Mouse (Mus musculus) MEL (cell line): ENCODE data around the gene Usp44. TPM values are rescaled to one million over a fixed set of nuclear protein-coding genes. Genes with fewer than 3 reads are reported as not detected.

Experiments used
- DNase-seq: peaks from one replicate; pipeline ENCODE4 v3.0.0; 2011; ENCODE audit warnings: low read depth, low spot score
- H3K27ac ChIP-seq: 2 replicates; pipeline ENCODE4 v1.5.1; 2012; ENCODE audit warnings: low read depth, mild to moderate bottlenecking, control low read depth, low read length, moderate library complexity; ENCODE audit not compliant: control insufficient read depth
- H3K27me3 ChIP-seq, 2 experiments: fragments of 150-350 bp in 1 of 2; sonication (generic) in 1 of 2; 2 replicates each; pipeline ENCODE4 v1.6.1; 2012; ENCODE audit warnings: low read length in 2 of 2, mild to moderate bottlenecking in 2 of 2, improper control_type of control experiment in 1 of 2, moderate library complexity in 1 of 2; ENCODE audit not compliant: insufficient read depth in 2 of 2, control insufficient read depth in 1 of 2
- H3K36me3 ChIP-seq, 2 experiments: 2 replicates each; pipeline ENCODE4 v1.6.1; 2012 to 2014; ENCODE audit warnings: low read length in 2 of 2, improper control_type of control experiment in 1 of 2, inconsistent platforms in 1 of 2, mild to moderate bottlenecking in 1 of 2; ENCODE audit not compliant: insufficient read depth in 2 of 2, control insufficient read depth in 1 of 2
- H3K4me1 ChIP-seq, 2 experiments: fragments of 150-350 bp in 1 of 2; sonication (generic) in 1 of 2; 2 replicates each; pipeline ENCODE4 v1.6.1; 2012; ENCODE audit warnings: low read length in 2 of 2, improper control_type of control experiment in 1 of 2, mild to moderate bottlenecking in 1 of 2; ENCODE audit not compliant: insufficient read depth in 2 of 2, control insufficient read depth in 1 of 2
- H3K4me3 ChIP-seq, 2 experiments: fragments of 150-350 bp in 1 of 2; sonication (generic) in 1 of 2; 2 replicates each; pipeline ENCODE4 v1.5.1; 2012; ENCODE audit warnings: low read depth in 2 of 2, low read length in 2 of 2, mild to moderate bottlenecking in 2 of 2, moderate library complexity in 2 of 2, control low read depth in 1 of 2, improper control_type of control experiment in 1 of 2; ENCODE audit not compliant: control insufficient read depth in 1 of 2, insufficient read depth in 1 of 2
- H3K79me2 ChIP-seq: 2 replicates; pipeline ENCODE4 v1.6.1; 2012; ENCODE audit warnings: mild to moderate bottlenecking, low read length, moderate library complexity; ENCODE audit not compliant: control insufficient read depth, poor library complexity, insufficient read depth
- H3K9ac ChIP-seq: 2 replicates; pipeline ENCODE4 v1.6.1; 2012; ENCODE audit warnings: low read depth, mild to moderate bottlenecking, control low read depth, low read length, moderate library complexity; ENCODE audit not compliant: control insufficient read depth, poor library complexity, severe bottlenecking
- H3K9me3 ChIP-seq: fragments of 150-350 bp; sonication (generic); replicated peaks from 2 replicates; pipeline ENCODE4 v1.6.1; 2012; ENCODE audit warnings: mild to moderate bottlenecking, low read length, improper control_type of control experiment, moderate library complexity; ENCODE audit not compliant: insufficient read depth
- BHLHE40 ChIP-seq: IDR thresholded peaks from 2 replicates; pipeline ENCODE4 v1.6.1; 2012; ENCODE audit warnings: low read depth, mild to moderate bottlenecking, inconsistent platforms, low read length, improper control_type of control experiment, borderline replicate concordance
- CHD1 ChIP-seq: IDR thresholded peaks from 2 replicates; pipeline ENCODE4 v1.6.1; 2012; ENCODE audit warnings: low read depth, mild to moderate bottlenecking, inconsistent platforms, low read length, improper control_type of control experiment
- CHD2 ChIP-seq: IDR thresholded peaks from 2 replicates; pipeline ENCODE4 v1.6.1; 2011; ENCODE audit warnings: low read length, improper control_type of control experiment
- CTCF ChIP-seq, 3 experiments: IDR thresholded peaks in 2 of 3; conservative IDR thresholded peaks in 1 of 3; 2 replicates each; pipeline ENCODE4 v1.5.1; 2011 to 2012; ENCODE audit warnings: low read length in 3 of 3, low read depth in 2 of 3, mild to moderate bottlenecking in 2 of 3, improper control_type of control experiment in 1 of 3, inconsistent platforms in 1 of 3, mixed read lengths in 1 of 3, moderate library complexity in 1 of 3; ENCODE audit not compliant: control insufficient read depth in 1 of 3, insufficient read depth in 1 of 3, poor library complexity in 1 of 3, severe bottlenecking in 1 of 3
- E2F4 ChIP-seq: IDR thresholded peaks from 2 replicates; pipeline ENCODE4 v1.6.1; 2011; ENCODE audit warnings: low read depth, low read length, improper control_type of control experiment, borderline replicate concordance
- ELF1 ChIP-seq: IDR thresholded peaks from 2 replicates; pipeline ENCODE4 v1.6.1; 2014; ENCODE audit warnings: low read depth, mild to moderate bottlenecking, inconsistent platforms, low read length, improper control_type of control experiment, moderate library complexity
- EP300 ChIP-seq, 2 experiments: IDR thresholded peaks; 2 replicates each; pipeline ENCODE4 v1.6.1; 2011; ENCODE audit warnings: improper control_type of control experiment in 2 of 2, low read length in 2 of 2, low read depth in 1 of 2, mild to moderate bottlenecking in 1 of 2
- GABPA ChIP-seq: IDR thresholded peaks from 2 replicates; pipeline ENCODE4 v1.6.1; 2012; ENCODE audit warnings: low read depth, mild to moderate bottlenecking, inconsistent platforms, low read length, improper control_type of control experiment, moderate library complexity
- GATA1 ChIP-seq: IDR thresholded peaks from 2 replicates; pipeline ENCODE4 v1.6.1; 2011; ENCODE audit warnings: low read depth, low read length, improper control_type of control experiment
- HCFC1 ChIP-seq: IDR thresholded peaks from 2 replicates; pipeline ENCODE4 v1.6.1; 2012; ENCODE audit warnings: low read depth, mild to moderate bottlenecking, inconsistent platforms, low read length, improper control_type of control experiment, moderate library complexity
- JUND ChIP-seq: IDR thresholded peaks from 2 replicates; pipeline ENCODE4 v1.6.1; 2011; ENCODE audit warnings: low read depth, mild to moderate bottlenecking, improper control_type of control experiment, low read length
- MAFK ChIP-seq: IDR thresholded peaks from 2 replicates; pipeline ENCODE4 v1.6.1; 2011; ENCODE audit warnings: low read depth, mild to moderate bottlenecking, low read length, improper control_type of control experiment, borderline replicate concordance
- MAX ChIP-seq: IDR thresholded peaks from 2 replicates; pipeline ENCODE4 v1.6.1; 2011; ENCODE audit warnings: low read length, improper control_type of control experiment
- MAZ ChIP-seq: IDR thresholded peaks from 2 replicates; pipeline ENCODE4 v1.6.1; 2012; ENCODE audit warnings: low read depth, mild to moderate bottlenecking, inconsistent platforms, low read length, improper control_type of control experiment
- MEF2A ChIP-seq: IDR thresholded peaks from 2 replicates; pipeline ENCODE4 v1.6.1; 2014; ENCODE audit warnings: low read depth, mild to moderate bottlenecking, inconsistent platforms, low read length, improper control_type of control experiment; ENCODE audit not compliant: poor library complexity, insufficient replicate concordance, severe bottlenecking; ENCODE audit errors: extremely low read depth
- MXI1 ChIP-seq: IDR thresholded peaks from 2 replicates; pipeline ENCODE4 v1.6.1; 2011; ENCODE audit warnings: mild to moderate bottlenecking, low read depth, low read length, improper control_type of control experiment
- MYB ChIP-seq: IDR thresholded peaks from 2 replicates; pipeline ENCODE4 v1.6.1; 2011; ENCODE audit warnings: mild to moderate bottlenecking, low read depth, low read length, improper control_type of control experiment
- MYC ChIP-seq: IDR thresholded peaks from 2 replicates; pipeline ENCODE4 v1.6.1; 2011; ENCODE audit warnings: low read depth, mild to moderate bottlenecking, low read length, improper control_type of control experiment, moderate library complexity
- NELFE ChIP-seq: IDR thresholded peaks from 2 replicates; pipeline ENCODE4 v1.6.1; 2011; ENCODE audit warnings: low read depth, low read length, improper control_type of control experiment
- NRF1 ChIP-seq: IDR thresholded peaks from 2 replicates; pipeline ENCODE4 v1.6.1; 2014; ENCODE audit warnings: low read depth, mild to moderate bottlenecking, inconsistent platforms, low read length, improper control_type of control experiment, moderate library complexity; ENCODE audit not compliant: poor library complexity, insufficient read depth, severe bottlenecking
- POLR2A ChIP-seq, 2 experiments: IDR thresholded peaks; 2 replicates each; pipeline ENCODE4 v1.6.1; 2011 to 2012; ENCODE audit warnings: low read length in 2 of 2, mild to moderate bottlenecking in 2 of 2, control low read depth in 1 of 2, improper control_type of control experiment in 1 of 2, low read depth in 1 of 2, moderate library complexity in 1 of 2; ENCODE audit not compliant: control insufficient read depth in 1 of 2, insufficient read depth in 1 of 2, poor library complexity in 1 of 2
- POLR2AphosphoS5 ChIP-seq: IDR thresholded peaks from 2 replicates; pipeline ENCODE4 v1.6.1; 2012; ENCODE audit warnings: low read depth, borderline replicate concordance, mild to moderate bottlenecking, inconsistent platforms, low read length, moderate library complexity, mixed read lengths
- RAD21 ChIP-seq: IDR thresholded peaks from 2 replicates; pipeline ENCODE4 v1.6.1; 2011; ENCODE audit warnings: mild to moderate bottlenecking, low read depth, low read length, improper control_type of control experiment
- RCOR1 ChIP-seq: IDR thresholded peaks from 2 replicates; pipeline ENCODE4 v1.6.1; 2012; ENCODE audit warnings: low read depth, mild to moderate bottlenecking, inconsistent platforms, low read length, improper control_type of control experiment
- SIN3A ChIP-seq: IDR thresholded peaks from 2 replicates; pipeline ENCODE4 v1.6.1; 2012; ENCODE audit warnings: low read length, improper control_type of control experiment, inconsistent platforms
- SMC3 ChIP-seq: IDR thresholded peaks from 2 replicates; pipeline ENCODE4 v1.6.1; 2011; ENCODE audit warnings: low read depth, low read length, improper control_type of control experiment
- TBP ChIP-seq: IDR thresholded peaks from 2 replicates; pipeline ENCODE4 v1.8.0; 2011; ENCODE audit warnings: low read depth, low read length, improper control_type of control experiment
- TCF12 ChIP-seq: IDR thresholded peaks from 2 replicates; pipeline ENCODE4 v1.6.1; 2014; ENCODE audit warnings: low read depth, mild to moderate bottlenecking, inconsistent platforms, low read length, improper control_type of control experiment, moderate library complexity
- UBTF ChIP-seq: IDR thresholded peaks from 2 replicates; pipeline ENCODE4 v1.6.1; 2012; ENCODE audit warnings: low read depth, mild to moderate bottlenecking, inconsistent platforms, low read length, improper control_type of control experiment, moderate library complexity, borderline replicate concordance; ENCODE audit not compliant: insufficient read depth
- USF1 ChIP-seq: IDR thresholded peaks from 2 replicates; pipeline ENCODE4 v1.6.1; 2014; ENCODE audit warnings: low read depth, mild to moderate bottlenecking, inconsistent platforms, low read length, improper control_type of control experiment, moderate library complexity
- ZKSCAN1 ChIP-seq: IDR thresholded peaks from 2 replicates; pipeline ENCODE4 v1.6.1; 2012; ENCODE audit warnings: low read depth, mild to moderate bottlenecking, inconsistent platforms, low read length, improper control_type of control experiment, moderate library complexity
- ZMIZ1 ChIP-seq: IDR thresholded peaks from 2 replicates; pipeline ENCODE4 v1.6.1; 2012; ENCODE audit warnings: low read depth, mild to moderate bottlenecking, inconsistent platforms, low read length, improper control_type of control experiment, moderate library complexity
- ZNF384 ChIP-seq: IDR thresholded peaks from 2 replicates; pipeline ENCODE4 v1.6.1; 2012; ENCODE audit warnings: low read depth, mild to moderate bottlenecking, inconsistent platforms, low read length, improper control_type of control experiment
- polyA plus RNA-seq, 2 experiments: library from polyadenylated mRNA; stranded (reverse) in 1 of 2; unstranded in 1 of 2; fragments of >175 nt in 1 of 2; fragments of >200 nt in 1 of 2; gene quantifications; 2 replicates each; pipeline versions ENCODE4 v1.2.1 to v1.2.4; 2012; ENCODE audit warnings: low replicate concordance in 2 of 2, low read depth in 1 of 2; ENCODE audit not compliant: insufficient read length in 2 of 2, insufficient read depth in 1 of 2, missing spikeins in 1 of 2
- total RNA-seq: library from RNA; depleted of rRNA; stranded (reverse); fragments of 300-350 nt; gene quantifications from 2 replicates; pipeline ENCODE4 v1.2.3, GENCODE M21; 2012

Usp44 gene
- total and polyA plus RNA-seq, 3 experiments = 0.12 to 1.4 TPM; not detected in 1

GRCm38 (mm10) chr10:93885839-93886477, 54.6 kb downstream of the Usp44 start (continued):
- no peak for TF ChIP-seq ZMIZ1
- no peak for TF ChIP-seq ZKSCAN1
- no peak for TF ChIP-seq ELF1
- TF ChIP-seq MEF2A = no peak
- TF ChIP-seq CHD2 = no peak; the same call in 1 of the 2 replicates
- no peak for TF ChIP-seq NELFE
- TF ChIP-seq POLR2AphosphoS5 = no peak
- TF ChIP-seq CHD1 = no peak
- peak; percentile 96 for TF ChIP-seq BHLHE40
- no peak for TF ChIP-seq TBP
- peak; percentile 48; the same call in 1 of the 2 replicates for TF ChIP-seq HCFC1
- no peak for TF ChIP-seq CTCF (IDR thresholded peaks at IDR 0.05 in 2 of 3, conservative IDR thresholded peaks at IDR 0.05 in 1 of 3; ENCODE audit: control insufficient read depth in 1 of 3, insufficient read depth in 1 of 3, low read depth in 2 of 3, low read length in 3 of 3, poor library complexity in 1 of 3, severe bottlenecking in 1 of 3)
- TF ChIP-seq TCF12 = peak; percentile 95
- no peak for TF ChIP-seq POLR2A (IDR thresholded peaks at IDR 0.05; ENCODE audit: control insufficient read depth in 1 of 2, insufficient read depth in 1 of 2, low read depth in 1 of 2, low read length in 2 of 2, poor library complexity in 1 of 2)
- peak; percentile 96 for TF ChIP-seq GATA1
- TF ChIP-seq, all 39 proteins: peak for 15

- Histone ChIP-seq H3K4me3 (peak overlapping the region; percentile 81 to 98), H3K9me3 (no peaks in the 10 kb centered on the region), H3K27ac (peak overlapping the region; percentile 84), H3K27me3 (no peaks in the 10 kb centered on the region), H3K36me3 (peaks cover 14 to 56% of the 10 kb centered on the region in 2 experiments), H3K79me2 (peaks cover 56% of the 10 kb centered on the region), H3K9ac (peak overlapping the region; percentile 98), H3K4me1 (peaks cover 16 to 36% of the 10 kb centered on the region in 2 experiments)
- DNase-seq = peak; percentile 61
- TF ChIP-seq SIN3A (peak; percentile 84), TCF12 (0 out of 2 replicates have a peak, but pooled peaks have one; percentile 10), USF1 (no peak), MXI1 (peak; percentile 87), UBTF (no peak), BHLHE40 (no peak), ZMIZ1 (no peak), MAZ (no peak), RAD21 (no peak), POLR2AphosphoS5 (no peak), NRF1 (no peak), MEF2A (no peak), RCOR1 (no peak), SMC3 (no peak), MAX (peak; percentile 80), ELF1 (no peak), MYC (peak; percentile 66), MYB (peak; percentile 54; the same call in 1 of the 2 replicates), CHD2 (no peak), NELFE (no peak), CHD1 (no peak), JUND (no peak), E2F4 (no peak), EP300 (IDR thresholded peaks at IDR 0.05; ENCODE audit: low read depth in 1 of 2, low read length in 2 of 2) (peak; percentile 31 to 65; a peak in 3 of 4 replicates), ZNF384 (peak; percentile 73), GABPA (no peak), MAFK (no peak)
Measured at GRCm38 (mm10) chr10:93888590-93888934, 57.2 kb downstream of the Usp44 start.
